Mouse (Mus musculus) forebrain, embryonic 10.5 days (tissue): ENCODE measurements around the gene Fam13a. TPM values are rescaled to one million over a fixed set of nuclear protein-coding genes. Genes with fewer than 3 reads are reported as not detected.

Experiments used
- DNase-seq: peaks from one replicate; pipeline ENCODE4 v3.0.0-alpha.2; 2017; ENCODE audit warnings: low spot score; ENCODE audit errors: extremely low spot score
- H3K27ac ChIP-seq: fragments of 300-500 bp; sonication (generic); 2 replicates; pipeline ENCODE4 v1.5.1; 2016; ENCODE audit warnings: mild to moderate bottlenecking
- H3K27me3 ChIP-seq: fragments of 300-500 bp; sonication (generic); 2 replicates; pipeline ENCODE4 v1.6.1; 2016; ENCODE audit warnings: mild to moderate bottlenecking; ENCODE audit not compliant: poor library complexity, severe bottlenecking
- H3K36me3 ChIP-seq: fragments of 300-500 bp; sonication (generic); replicated peaks from 2 replicates; pipeline ENCODE4 v1.6.1; 2016; ENCODE audit warnings: mild to moderate bottlenecking, moderate library complexity
- H3K4me1 ChIP-seq: fragments of 300-500 bp; sonication (generic); 2 replicates; pipeline ENCODE4 v1.6.1; 2016
- H3K4me3 ChIP-seq: fragments of 300-500 bp; sonication (generic); 2 replicates; pipeline ENCODE4 v1.5.1; 2016; ENCODE audit warnings: mild to moderate bottlenecking, moderate library complexity
- H3K9me3 ChIP-seq: fragments of 300-500 bp; sonication (generic); 2 replicates; pipeline ENCODE4 v1.6.1; 2016; ENCODE audit warnings: mild to moderate bottlenecking, moderate library complexity
- WGBS: fragments of 180-500 bp; shearing (Covaris S2); methylation state at CpG from one replicate; pipeline ENCODE4 v1.1.7; 2016; 5-methylcytosine and 5-hydroxymethylcytosine counted together
- polyA plus RNA-seq: library from polyadenylated mRNA; unstranded; fragments of >200 nt; fragmentation: Nextera tagmentation; extraction: Ambion mirVana; gene quantifications from 2 replicates; pipeline ENCODE4 v1.2.1, GENCODE M21; 2016

Fam13a gene
- polyA plus RNA-seq, 1 experiment from 2014 or later = 2.9 TPM

DNA sequence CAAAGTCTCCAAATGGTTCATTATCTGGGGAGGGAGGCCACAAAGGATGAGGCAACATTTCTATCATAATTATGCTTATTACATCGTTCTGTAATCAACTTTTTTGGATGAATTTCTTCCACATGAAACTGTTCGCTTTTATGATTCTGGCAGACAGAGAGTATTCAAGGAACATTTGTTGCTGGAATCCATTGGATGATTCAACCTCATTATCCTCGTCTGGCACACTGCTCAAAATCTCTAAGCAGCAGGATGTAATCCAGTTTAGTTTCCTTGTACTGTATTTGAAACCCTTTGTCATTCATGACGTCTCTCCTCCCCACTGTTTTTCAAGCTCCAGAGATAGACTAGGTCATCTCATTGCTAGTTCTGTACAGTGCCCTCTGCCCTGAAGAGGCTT lies 77.5 kb downstream of the Fam13a start:
- H3K27me3 ChIP-seq = no peaks in the 10 kb centered on the region
- H3K36me3 ChIP-seq = no peaks in the 10 kb centered on the region
- H3K27ac ChIP-seq = no peak overlapping the region
- WGBS = 83% methylated on average over 4 of the region's 4 CpGs
- no peak for DNase-seq
- no peaks in the 10 kb centered on the region for H3K4me1 ChIP-seq
- no peak overlapping the region for H3K4me3 ChIP-seq
- H3K9me3 ChIP-seq = no peaks in the 10 kb centered on the region

GRCm38 (mm10) chr6:58946246-58946645 lies 78.1 kb downstream of the Fam13a start:
- Histone ChIP-seq H3K27me3 (no peaks in the 10 kb centered on the region), H3K36me3 (no peaks in the 10 kb centered on the region)
- 75% methylated on average over 2 of the region's 2 CpGs for WGBS

DNA sequence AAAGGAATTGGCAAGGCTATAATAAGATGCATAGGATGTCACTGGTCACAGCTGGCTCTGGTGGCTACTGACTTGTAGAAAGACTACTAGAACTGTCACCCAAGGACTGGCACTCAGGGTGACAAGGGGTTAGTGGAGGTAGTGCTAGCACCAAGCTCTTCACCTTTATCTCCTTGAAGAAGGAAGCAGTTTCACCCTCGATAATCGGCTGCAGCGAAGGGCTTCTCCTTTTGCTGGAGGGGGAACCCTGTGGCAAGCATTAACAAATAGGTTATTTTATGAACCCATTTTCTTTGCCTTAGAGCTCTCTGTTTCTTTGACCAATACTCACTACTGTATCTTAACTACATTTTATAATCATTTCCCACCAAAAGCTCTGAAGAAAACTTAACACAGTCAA lies 80.4 kb downstream of the Fam13a start:
- no peaks in the 10 kb centered on the region for H3K36me3 ChIP-seq
- no peaks in the 10 kb centered on the region for H3K27me3 ChIP-seq
- H3K9me3 ChIP-seq = no peaks in the 10 kb centered on the region
- H3K27ac ChIP-seq = no peak overlapping the region
- 81% methylated on average over 3 of the region's 3 CpGs for WGBS
- DNase-seq = no peak
- H3K4me3 ChIP-seq = no peak overlapping the region
- no peaks in the 10 kb centered on the region for H3K4me1 ChIP-seq

More at GRCm38 (mm10) chr6:58946246-58946645, 78.1 kb downstream of the Fam13a start:
- no peaks in the 10 kb centered on the region for H3K4me1 ChIP-seq
- DNase-seq = no peak
- no peak overlapping the region for H3K4me3 ChIP-seq
- no peaks in the 10 kb centered on the region for H3K9me3 ChIP-seq
- no peak overlapping the region for H3K27ac ChIP-seq

DNA sequence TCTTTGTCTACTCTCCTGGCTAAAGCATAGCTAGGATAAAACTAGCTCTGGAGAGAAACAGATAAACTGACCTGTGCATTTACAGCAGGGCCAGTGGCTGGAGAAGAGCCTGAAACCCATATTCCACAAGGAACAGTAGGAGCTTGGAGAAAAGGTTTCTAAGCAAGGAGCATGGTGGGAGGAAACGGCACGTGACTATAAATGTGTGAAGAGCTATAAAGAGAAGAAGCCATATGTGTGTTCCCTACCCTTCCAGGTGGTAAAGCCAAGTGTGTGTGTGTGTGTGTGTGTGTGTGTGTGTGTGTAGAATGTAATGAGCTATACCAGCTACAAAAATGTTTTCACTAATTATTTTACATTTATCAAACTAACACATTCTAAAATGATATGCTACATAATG lies 82.1 kb downstream of the Fam13a start:
- DNase-seq = no peak
- H3K4me1 ChIP-seq = no peaks in the 10 kb centered on the region
- no peaks in the 10 kb centered on the region for H3K27me3 ChIP-seq
- 90% methylated on average over 2 of the region's 2 CpGs for WGBS
- no peak overlapping the region for H3K4me3 ChIP-seq
- H3K9me3 ChIP-seq = no peaks in the 10 kb centered on the region
- H3K27ac ChIP-seq = no peak overlapping the region
- H3K36me3 ChIP-seq = no peaks in the 10 kb centered on the region

DNA sequence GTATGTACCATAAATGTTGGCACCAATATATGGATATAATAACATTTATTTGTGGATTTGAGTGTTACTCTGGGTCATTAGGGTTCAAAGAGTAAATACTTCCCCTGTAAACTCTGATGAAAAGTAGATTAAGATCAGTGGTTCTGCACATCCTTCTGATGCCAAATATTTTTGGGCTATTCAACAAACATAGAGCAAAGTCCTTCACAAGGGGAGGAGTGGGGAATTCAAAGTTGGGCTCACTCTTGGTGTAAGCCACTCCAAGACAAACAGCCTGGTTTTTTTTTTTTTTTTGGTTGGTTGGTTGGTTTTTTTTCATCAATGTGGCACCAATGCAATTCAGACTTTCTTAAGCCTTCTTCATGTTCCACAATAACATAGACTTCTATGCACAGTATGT lies 86.6 kb downstream of the Fam13a start:
- Histone ChIP-seq H3K4me1 (peaks cover 16% of the 10 kb centered on the region), H3K27me3 (no peaks in the 10 kb centered on the region), H3K27ac (no peak overlapping the region), H3K36me3 (no peaks in the 10 kb centered on the region), H3K9me3 (no peaks in the 10 kb centered on the region), H3K4me3 (no peak overlapping the region)
- no peak for DNase-seq

- no peak overlapping the region for H3K4me3 ChIP-seq
- H3K27me3 ChIP-seq = no peaks in the 10 kb centered on the region
- peaks cover 30% of the 10 kb centered on the region for H3K4me1 ChIP-seq
- no peaks in the 10 kb centered on the region for H3K9me3 ChIP-seq
- H3K36me3 ChIP-seq = no peaks in the 10 kb centered on the region
- peak overlapping the region; percentile 48 for H3K27ac ChIP-seq
- no peak for DNase-seq
- WGBS = 80% methylated on average over 4 of the region's 4 CpGs
These were observed 90.2 kb downstream of the Fam13a start for GRCm38 (mm10) chr6:58934144-58934543.

DNA sequence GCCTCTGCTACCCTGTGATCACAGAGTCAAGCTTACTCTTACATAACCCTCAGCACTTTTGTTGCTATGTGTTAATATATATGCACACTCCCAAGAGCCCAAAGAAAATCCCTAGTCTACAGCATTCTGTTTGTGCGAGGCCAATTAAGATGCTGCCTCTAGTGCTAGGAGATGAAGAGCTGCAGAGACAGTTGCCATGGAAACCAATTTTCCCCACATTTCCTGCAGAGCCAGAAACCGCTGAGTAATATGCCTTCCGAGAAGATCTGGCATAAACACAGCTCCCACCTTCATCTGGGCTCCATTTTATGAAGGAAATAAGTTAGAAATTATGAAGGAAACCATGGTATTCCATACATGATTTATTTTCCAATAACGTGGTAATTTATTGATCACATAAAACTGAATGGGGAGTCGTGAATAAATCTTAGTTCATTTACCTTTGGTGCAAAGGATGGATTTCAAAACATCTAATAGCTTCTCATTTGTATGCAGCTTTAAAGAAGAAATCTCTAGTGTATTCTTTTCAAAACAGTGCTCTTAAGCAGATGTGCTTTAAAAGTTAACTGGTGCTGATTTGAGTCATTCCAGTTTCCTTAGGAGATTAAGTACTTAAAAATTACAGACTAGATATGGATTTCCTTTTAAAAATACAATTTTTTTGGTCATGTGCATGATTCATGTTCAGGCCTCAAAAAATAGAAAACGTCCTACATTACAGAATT lies 91.0 kb downstream of the Fam13a start:
- peak; percentile 47 for DNase-seq
- 46% methylated on average over 6 of the region's 6 CpGs for WGBS
- Histone ChIP-seq H3K9me3 (no peaks in the 10 kb centered on the region), H3K4me3 (no peak overlapping the region), H3K27me3 (no peaks in the 10 kb centered on the region), H3K4me1 (peaks cover 30% of the 10 kb centered on the region), H3K27ac (0 out of 2 replicates have a peak overlapping the region, but pooled peaks have one; percentile 48), H3K36me3 (no peaks in the 10 kb centered on the region)

GRCm38 (mm10) chr6:58932515-58933188 lies 91.7 kb downstream of the Fam13a start:
- peaks cover 30% of the 10 kb centered on the region for H3K4me1 ChIP-seq
- H3K27me3 ChIP-seq = no peaks in the 10 kb centered on the region
- H3K9me3 ChIP-seq = no peaks in the 10 kb centered on the region
- peak overlapping the region; percentile 62 for H3K27ac ChIP-seq
- no peak for DNase-seq
- no peak overlapping the region for H3K4me3 ChIP-seq
- H3K36me3 ChIP-seq = no peaks in the 10 kb centered on the region
- WGBS = 83% methylated on average over 12 of the region's 12 CpGs

DNA sequence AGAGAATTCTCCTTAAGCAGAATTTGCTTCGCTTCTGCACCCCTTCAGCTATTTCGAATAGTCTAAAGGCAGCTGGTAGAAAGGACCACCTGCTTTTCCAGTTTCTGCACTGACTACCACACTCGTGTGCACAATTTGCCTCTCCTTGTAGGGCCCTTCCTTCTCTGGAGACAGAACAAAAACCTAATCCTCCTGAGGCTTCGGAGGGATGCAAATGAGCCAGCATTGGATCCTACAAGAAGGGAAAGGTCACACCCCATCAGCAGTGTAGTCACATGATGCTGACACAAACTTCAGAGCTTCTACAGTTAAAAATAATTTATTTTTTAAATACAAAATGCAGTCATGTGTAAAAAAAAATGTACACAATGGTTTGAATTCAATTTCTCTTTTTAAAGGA lies 93.2 kb downstream of the Fam13a start:
- peaks cover 30% of the 10 kb centered on the region for H3K4me1 ChIP-seq
- H3K36me3 ChIP-seq = no peaks in the 10 kb centered on the region
- H3K4me3 ChIP-seq = no peak overlapping the region
- no peaks in the 10 kb centered on the region for H3K27me3 ChIP-seq
- peak overlapping the region; percentile 30; the same call in 1 of the 2 replicates for H3K27ac ChIP-seq
- H3K9me3 ChIP-seq = no peaks in the 10 kb centered on the region
- 61% methylated on average over 4 of the region's 4 CpGs for WGBS
- DNase-seq = no peak

- Histone ChIP-seq H3K27ac (no peak overlapping the region), H3K27me3 (no peaks in the 10 kb centered on the region), H3K4me1 (peaks cover 30% of the 10 kb centered on the region), H3K9me3 (no peaks in the 10 kb centered on the region), H3K36me3 (no peaks in the 10 kb centered on the region), H3K4me3 (no peak overlapping the region)
- WGBS = 92% methylated on average over 9 of the region's 9 CpGs
- DNase-seq = no peak
These were observed 94.4 kb downstream of the Fam13a start for GRCm38 (mm10) chr6:58929911-58930431.

DNA sequence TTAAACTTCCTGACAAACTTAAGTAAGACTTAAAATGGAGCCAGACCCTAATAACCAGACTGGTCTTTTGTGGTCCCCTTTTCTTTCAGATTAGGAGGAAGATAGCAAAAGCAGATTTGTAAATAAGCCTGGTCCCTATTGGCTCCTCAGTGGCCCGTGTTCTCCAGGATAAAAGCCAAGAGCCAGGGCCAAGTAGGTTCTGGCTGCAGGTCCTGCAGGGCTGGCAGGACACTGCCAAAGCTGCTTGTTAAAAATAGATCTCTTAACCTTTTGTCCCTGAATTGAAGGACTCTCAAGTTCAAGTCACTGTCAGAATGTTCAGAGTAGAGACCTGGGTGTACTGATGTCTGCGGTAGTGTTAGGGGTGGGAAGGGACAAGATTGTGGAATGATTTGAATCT lies 96.5 kb downstream of the Fam13a start:
- no peak for DNase-seq
- Histone ChIP-seq H3K4me1 (peaks cover 15% of the 10 kb centered on the region), H3K27ac (no peak overlapping the region), H3K9me3 (no peaks in the 10 kb centered on the region), H3K27me3 (no peaks in the 10 kb centered on the region), H3K4me3 (no peak overlapping the region), H3K36me3 (no peaks in the 10 kb centered on the region)
- WGBS = 82% methylated on average over 2 of the region's 2 CpGs

DNA sequence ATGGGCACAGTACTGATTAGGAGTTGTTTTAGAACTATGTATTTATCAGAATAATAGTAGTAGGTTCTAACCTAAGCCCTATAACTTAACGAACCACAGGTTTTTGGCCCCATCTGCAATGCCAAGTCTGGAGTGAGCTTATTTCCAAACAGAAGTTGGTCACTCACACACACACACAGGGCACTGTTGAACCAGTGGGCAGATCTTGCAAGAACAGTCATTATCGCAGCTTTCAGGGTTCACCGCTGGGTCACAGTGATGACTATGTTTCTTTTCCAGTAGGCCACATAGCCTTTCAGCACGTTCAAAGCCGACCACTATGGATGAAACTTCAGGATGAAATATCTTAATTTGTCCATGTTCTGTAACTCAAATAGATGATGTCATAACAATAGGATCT lies 101.8 kb downstream of the Fam13a start:
- no peak overlapping the region for H3K4me3 ChIP-seq
- H3K27me3 ChIP-seq = no peaks in the 10 kb centered on the region
- H3K36me3 ChIP-seq = 0 out of 2 replicates have a peak, but pooled peaks cover 2% of the 10 kb centered on the region
- H3K9me3 ChIP-seq = no peaks in the 10 kb centered on the region
- H3K27ac ChIP-seq = no peak overlapping the region
- no peak for DNase-seq
- H3K4me1 ChIP-seq = no peaks in the 10 kb centered on the region
- WGBS = 90% methylated on average over 5 of the region's 5 CpGs

DNA sequence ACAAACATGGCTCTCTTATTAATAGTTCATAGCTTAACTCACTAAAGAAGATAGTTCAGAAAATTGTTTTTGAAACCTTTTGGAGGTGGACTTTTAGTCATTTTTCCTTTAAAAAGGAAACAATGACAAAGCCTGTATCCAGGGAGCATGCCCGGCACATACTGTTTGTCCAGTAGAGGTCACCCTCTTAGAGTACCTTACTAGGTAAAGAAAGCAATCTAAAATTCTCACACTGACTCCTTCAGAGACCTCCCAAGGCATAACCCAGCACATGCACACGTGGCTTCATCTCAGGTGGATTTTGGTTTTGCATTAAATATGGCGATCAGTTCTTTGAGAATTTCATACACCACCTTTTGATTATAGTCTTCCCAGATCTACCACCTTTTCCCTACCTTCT lies 102.7 kb downstream of the Fam13a start:
- Histone ChIP-seq H3K27me3 (no peaks in the 10 kb centered on the region), H3K36me3 (0 out of 2 replicates have a peak, but pooled peaks cover 2% of the 10 kb centered on the region), H3K4me1 (no peaks in the 10 kb centered on the region), H3K9me3 (no peaks in the 10 kb centered on the region), H3K27ac (no peak overlapping the region), H3K4me3 (no peak overlapping the region)
- DNase-seq = no peak
- 49% methylated on average over 3 of the region's 3 CpGs for WGBS
